Mouse (Mus musculus): ENCODE results near the gene Emp2.

- TF ChIP-seq CTCF (IDR thresholded peaks at IDR 0.05; ENCODE audit: low read depth, low read length) (no peak), POLR2A (IDR thresholded peaks at IDR 0.05; ENCODE audit: insufficient read depth, low read length) (no peak)
Observed at GRCm38 (mm10) chr16:10338601-10339000, 24.8 kb upstream of the Emp2 start.
